ENCODE assay signal across 21 mouse cellular contexts in genomic region chr17:16155587-16155986, GRCm38 (mm10).
DNase-seq lines count a peak whose midpoint lies in the region; ATAC-seq and TF ChIP-seq lines count a peak whose summit lies in the region.
"Had no signal": no experiment of that assay in that cellular context is flagged by ENCODE, and none has a peak within 500 bp of the region (broad histone marks: within the 10 kb centered on the region; RNA-seq: fewer than 3 reads in every experiment).

No protein-coding gene starts in this region.

- no peak overlapping the region for H3K9ac ChIP-seq in limb, embryonic 14.5 days (ENCODE audit: low read depth, low read length, severe bottlenecking)
- H3K9ac ChIP-seq in midbrain, postnatal 0 days (replicated peaks; ENCODE audit: low read length, poor library complexity, severe bottlenecking), result no peak overlapping the region
- H3K9ac ChIP-seq: embryonic facial prominence, embryonic 13.5 days; forebrain, embryonic 13.5 days; forebrain, embryonic 15.5 days; forebrain, postnatal 0 days had no signal

- peak; percentile 16 for DNase-seq in embryo, embryonic 10 days (ENCODE audit: low spot score)
- no peak for DNase-seq in embryo, embryonic 9.5 days (ENCODE audit: extremely low spot score)
- peak; percentile 43 for DNase-seq in limb, embryonic 14.5 days (ENCODE audit: low spot score)
- DNase-seq in limb, embryonic 10.5 days (ENCODE audit: low spot score), result no peak
- DNase-seq in embryo, embryonic 11 days, result peak; percentile 11
- no peak for DNase-seq in midbrain, postnatal 0 days (ENCODE audit: low spot score)
- no peak for DNase-seq in heart, adult 18-20 months
- DNase-seq: adrenal gland, adult 2 months; adrenal gland, postnatal 14 days; adrenal gland, postnatal 36 days; B cell, adult 2 months; cerebellum, adult 11-12 months; cerebellum, adult 2 months; cerebellum, adult 9-10 months; cerebellum, postnatal 10 days; cerebellum, postnatal 25 days; forebrain, postnatal 0 days had no signal

- no peaks in the 10 kb centered on the region for H3K79me2 ChIP-seq in myocyte (ENCODE audit: control insufficient read depth, insufficient read depth)

- H3K27ac ChIP-seq in limb, embryonic 14.5 days (replicated peaks; ENCODE audit: low read depth, low read length), result no peak overlapping the region
- no peak overlapping the region for H3K27ac ChIP-seq in limb, embryonic 10.5 days
- no peak overlapping the region for H3K27ac ChIP-seq in midbrain, postnatal 0 days (ENCODE audit: low read depth, low read length)
- H3K27ac ChIP-seq: embryonic facial prominence, embryonic 13.5 days; forebrain, embryonic 13.5 days; forebrain, embryonic 15.5 days had no signal

- WGBS in limb, embryonic 14.5 days, result 57% methylated on average over 3 of the region's 3 CpGs
- WGBS in limb, embryonic 10.5 days, result 85% methylated on average over 3 of the region's 3 CpGs
- 88% methylated on average over 3 of the region's 3 CpGs for WGBS in midbrain, postnatal 0 days

- no peak for TF ChIP-seq POLR2A in limb, embryonic 14.5 days (IDR thresholded peaks at IDR 0.05; ENCODE audit: borderline replicate concordance, extremely low read depth, insufficient read depth, insufficient read length)
- TF ChIP-seq POLR2A in myocyte (IDR thresholded peaks at IDR 0.05; ENCODE audit: insufficient read length, low read depth), result no peak

- H3K4me1 ChIP-seq in limb, embryonic 14.5 days (ENCODE audit: control insufficient read depth, insufficient read depth, low read length), result no peaks in the 10 kb centered on the region
- H3K4me1 ChIP-seq in limb, embryonic 10.5 days, result peaks cover 7% of the 10 kb centered on the region; the same call in 1 of the 2 replicates
- no peaks in the 10 kb centered on the region for H3K4me1 ChIP-seq in midbrain, postnatal 0 days (ENCODE audit: insufficient read depth, low read length)
- H3K4me1 ChIP-seq: forebrain, embryonic 13.5 days; forebrain, embryonic 15.5 days had no signal

- no peak for ATAC-seq in limb, embryonic 14.5 days (ENCODE audit: low FRiP score, low read depth)
- no peak for ATAC-seq in midbrain, postnatal 0 days (ENCODE audit: low FRiP score)
- ATAC-seq: forebrain, embryonic 13.5 days; forebrain, embryonic 15.5 days; forebrain, postnatal 0 days had no signal

- H3K36me3 ChIP-seq in limb, embryonic 14.5 days (ENCODE audit: control insufficient read depth, insufficient read depth, low read length), result no peaks in the 10 kb centered on the region
- no peaks in the 10 kb centered on the region for H3K36me3 ChIP-seq in limb, embryonic 10.5 days
- no peaks in the 10 kb centered on the region for H3K36me3 ChIP-seq in myocyte (ENCODE audit: control insufficient read depth, insufficient read depth)
- no peaks in the 10 kb centered on the region for H3K36me3 ChIP-seq in midbrain, postnatal 0 days (ENCODE audit: insufficient read depth, low read length)
- H3K36me3 ChIP-seq: embryonic facial prominence, embryonic 13.5 days; forebrain, embryonic 15.5 days had no signal

- no peaks in the 10 kb centered on the region for H3K9me3 ChIP-seq in limb, embryonic 14.5 days (ENCODE audit: control insufficient read depth, low read length)
- H3K9me3 ChIP-seq in limb, embryonic 10.5 days (replicated peaks), result no peaks in the 10 kb centered on the region
- H3K9me3 ChIP-seq in midbrain, postnatal 0 days (ENCODE audit: low read length), result no peaks in the 10 kb centered on the region
- H3K9me3 ChIP-seq: embryonic facial prominence, embryonic 13.5 days; forebrain, embryonic 13.5 days; forebrain, embryonic 15.5 days had no signal

- TF ChIP-seq CTCF in midbrain, postnatal 0 days (IDR thresholded peaks at IDR 0.05), result no peak

- H3K27me3 ChIP-seq in limb, embryonic 14.5 days (ENCODE audit: control insufficient read depth, insufficient read depth, low read length), result no peaks in the 10 kb centered on the region
- no peaks in the 10 kb centered on the region for H3K27me3 ChIP-seq in limb, embryonic 10.5 days (ENCODE audit: low read depth, poor library complexity, severe bottlenecking)
- H3K27me3 ChIP-seq in myocyte (ENCODE audit: control insufficient read depth, insufficient read depth, insufficient read length), result no peaks in the 10 kb centered on the region
- H3K27me3 ChIP-seq in midbrain, postnatal 0 days (ENCODE audit: insufficient read depth, low read length), result no peaks in the 10 kb centered on the region
- H3K27me3 ChIP-seq: embryonic facial prominence, embryonic 13.5 days; forebrain, embryonic 13.5 days; forebrain, embryonic 15.5 days had no signal

- H3K4me2 ChIP-seq in limb, embryonic 14.5 days (replicated peaks; ENCODE audit: low read depth, low read length, severe bottlenecking), result no peak overlapping the region
- no peak overlapping the region for H3K4me2 ChIP-seq in myocyte (ENCODE audit: low read depth)
- H3K4me2 ChIP-seq in midbrain, postnatal 0 days (ENCODE audit: low read depth, low read length, poor library complexity, severe bottlenecking), result no peak overlapping the region
- H3K4me2 ChIP-seq: embryonic facial prominence, embryonic 13.5 days; forebrain, embryonic 13.5 days; forebrain, embryonic 15.5 days had no signal

- H3K4me3 ChIP-seq in limb, embryonic 14.5 days (replicated peaks; ENCODE audit: low read length), result no peak overlapping the region
- H3K4me3 ChIP-seq in limb, embryonic 10.5 days, result no peak overlapping the region
- no peak overlapping the region for H3K4me3 ChIP-seq in myocyte
- H3K4me3 ChIP-seq in midbrain, postnatal 0 days (ENCODE audit: low read depth, low read length), result no peak overlapping the region
- H3K4me3 ChIP-seq: embryonic facial prominence, embryonic 13.5 days; forebrain, embryonic 13.5 days; forebrain, embryonic 15.5 days had no signal

- H3ac ChIP-seq in myocyte (ENCODE audit: control insufficient read depth, insufficient read length), result no peak overlapping the region

TF ChIP-seq in myocyte, 11 proteins besides CTCF, POLR2A, EP300 and RAD21:
- TF ChIP-seq TCF3 (IDR thresholded peaks at IDR 0.05; ENCODE audit: insufficient read length, low read depth), result no peak
- peak in 2 of 3 experiments; percentile 65 to 86 for TF ChIP-seq MYOD1 (IDR thresholded peaks at IDR 0.05; ENCODE audit: control insufficient read depth in 1 of 3, insufficient read length in 2 of 3, low read depth in 2 of 3)
- no peak for TF ChIP-seq POLR2AphosphoS2 (IDR thresholded peaks at IDR 0.05; ENCODE audit: insufficient read length, low read depth)
- peak in 1 of 3 experiments; percentile 44 for TF ChIP-seq MYOG (IDR thresholded peaks at IDR 0.05; ENCODE audit: control insufficient read depth in 1 of 3, insufficient read depth in 1 of 3, insufficient read length in 2 of 3, low read depth in 2 of 3)
- no peak for TF ChIP-seq E2F4 (IDR thresholded peaks at IDR 0.05; ENCODE audit: insufficient read depth)
- no peak for TF ChIP-seq TCF12 (IDR thresholded peaks at IDR 0.05; ENCODE audit: insufficient read depth, poor library complexity, severe bottlenecking)
- no peak for TF ChIP-seq CEBPB (IDR thresholded peaks at IDR 0.05; ENCODE audit: insufficient read depth, poor library complexity, severe bottlenecking)
- TF ChIP-seq REST (IDR thresholded peaks at IDR 0.05; ENCODE audit: insufficient read depth, insufficient read length), result no peak

Comparison
In these comparisons a context has a peak if more than half of its experiments do, and no peak if none do; other contexts are left out.
1. DNase-seq: peak in embryo, embryonic 10 days (single experiment), limb, embryonic 14.5 days (single experiment) and embryo, embryonic 11 days (single experiment); none in embryo, embryonic 9.5 days (single experiment), limb, embryonic 10.5 days (single experiment), midbrain, postnatal 0 days (single experiment) and heart, adult 18-20 months (0 of 2).